Mouse (Mus musculus) monocyte, adult 5-6 weeks (primary cell): ENCODE measurements around the gene Sptssb. TPM values are rescaled to one million over a fixed set of nuclear protein-coding genes. Genes with fewer than 3 reads are reported as not detected.

Source experiments
- ATAC-seq: fragments of 153-309, 156-312 bp; replicated peaks from 2 replicates; pipeline ENCODE4 v1.8.0; 2017; ENCODE audit warnings: mild to moderate bottlenecking; ENCODE audit not compliant: low TSS enrichment, insufficient number of reproducible peaks, severe bottlenecking, poor library complexity, low FRiP score
- total RNA-seq: library from RNA; stranded (forward); fragments of 200-1000, 200-491, 200-594 nt; gene quantifications from 3 replicates; pipeline ENCODE4 v1.2.3, GENCODE M21; 2017

Gene Sptssb
- total RNA-seq, 1 experiment from 2014 or later, result not detected

DNA sequence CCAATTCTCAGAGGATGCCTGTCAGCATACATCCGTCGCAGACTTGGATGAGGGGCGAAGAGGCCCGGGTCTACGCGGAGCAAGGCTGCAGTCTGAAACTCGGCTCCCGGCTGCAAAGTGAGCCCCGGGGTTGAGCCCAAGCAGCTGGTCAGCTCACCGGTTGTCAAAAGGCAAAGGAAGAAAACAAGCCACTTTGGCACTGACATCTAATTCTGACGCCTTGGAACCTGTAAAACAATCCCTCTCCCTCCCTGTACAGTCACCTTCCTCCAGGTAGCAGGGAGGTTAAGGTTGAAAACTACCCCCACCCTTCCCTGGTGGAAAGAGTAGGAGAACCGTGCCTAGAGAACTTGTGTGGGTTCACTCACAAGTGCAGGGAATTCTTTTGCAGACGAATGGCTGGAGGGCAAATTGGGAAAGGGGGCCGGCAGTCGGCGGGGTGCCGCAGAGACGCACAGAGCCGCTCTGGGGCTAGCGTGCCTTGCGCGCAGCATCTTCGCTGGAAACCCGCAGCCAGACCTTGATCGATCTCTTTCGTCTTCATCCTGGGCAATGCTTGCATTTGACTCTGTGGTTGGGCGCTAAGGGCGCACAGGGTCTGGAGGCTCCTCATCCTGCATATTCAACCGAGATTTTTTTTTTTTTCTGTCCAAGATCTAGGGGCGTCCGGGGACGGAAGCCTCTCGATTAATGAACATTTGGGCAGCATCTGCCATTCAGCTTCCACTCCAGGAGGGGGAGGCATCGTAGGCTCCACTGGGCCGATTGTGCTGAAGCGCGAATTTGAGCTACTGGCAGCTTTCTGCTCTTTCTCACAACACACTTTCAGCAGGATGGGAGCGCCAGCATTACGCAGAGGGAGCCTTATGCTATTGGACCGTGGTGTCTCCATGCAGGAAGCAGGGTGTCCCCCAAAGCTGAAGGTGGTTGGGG lies 1.1 kb upstream of the Sptssb start:
- ATAC-seq, result no peak

- ATAC-seq, result no peak
These were observed 20.3 kb downstream of the Sptssb start for GRCm38 (mm10) chr3:69839485-69839884.

- no peak for ATAC-seq
These were observed 30.2 kb downstream of the Sptssb start for GRCm38 (mm10) chr3:69829532-69829931.

- no peak for ATAC-seq
These were observed 35.2 kb downstream of the Sptssb start for GRCm38 (mm10) chr3:69824536-69824935.

DNA sequence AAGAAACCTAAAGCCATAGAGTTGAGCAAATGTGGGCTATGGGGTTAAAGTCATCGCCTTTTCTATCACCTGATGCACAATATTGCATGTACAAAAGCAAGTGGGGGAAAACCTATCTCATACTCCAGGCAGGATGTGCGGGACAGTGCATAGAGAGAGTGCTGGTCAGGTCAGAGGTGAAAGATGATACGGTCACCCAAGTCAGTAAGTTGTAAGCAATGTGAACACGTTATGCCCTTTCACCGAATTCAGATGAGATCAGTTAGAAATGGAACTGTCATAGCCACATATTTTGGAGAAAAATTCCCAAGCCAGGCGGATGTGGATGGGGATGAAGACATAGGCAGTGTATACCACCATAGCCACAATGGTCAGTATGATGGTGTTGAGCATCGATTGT lies 39.1 kb downstream of the Sptssb start:
- ATAC-seq, result no peak

GRCm38 (mm10) chr3:69819851-69820200 lies 39.9 kb downstream of the Sptssb start:
- no peak for ATAC-seq

DNA sequence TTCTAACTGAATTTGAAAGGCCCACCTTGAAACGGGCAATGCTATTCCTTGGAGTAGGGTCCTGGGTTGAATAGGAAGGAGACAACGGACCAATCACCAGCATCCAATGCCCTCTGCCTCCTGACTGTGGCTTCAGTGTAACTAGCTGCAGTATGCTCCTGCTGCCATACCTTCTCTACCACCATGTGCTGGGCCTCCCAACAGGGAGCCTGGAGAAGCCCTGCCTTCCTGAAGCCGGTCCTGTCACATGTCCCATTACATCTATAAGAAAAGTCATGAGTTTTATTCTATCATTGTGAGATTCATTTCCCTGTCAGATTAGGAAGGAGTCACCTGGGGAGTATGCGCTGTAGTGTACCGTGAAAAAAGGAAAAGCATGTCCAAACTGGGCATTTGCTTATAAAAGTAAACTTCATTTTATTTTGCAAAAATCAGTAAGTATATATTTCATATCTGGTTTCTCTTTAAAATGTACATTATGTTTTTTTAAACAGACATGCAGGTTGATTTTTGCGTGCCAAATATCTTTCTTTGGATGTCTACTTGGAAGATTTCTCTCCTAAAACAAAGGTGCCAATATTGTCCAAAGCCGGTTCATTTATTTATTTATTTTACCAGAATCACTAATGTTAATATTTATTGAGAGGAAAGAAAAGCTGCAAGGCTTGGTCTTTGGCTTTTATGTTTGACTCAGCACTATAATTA lies 40.4 kb downstream of the Sptssb start:
- no peak for ATAC-seq

DNA sequence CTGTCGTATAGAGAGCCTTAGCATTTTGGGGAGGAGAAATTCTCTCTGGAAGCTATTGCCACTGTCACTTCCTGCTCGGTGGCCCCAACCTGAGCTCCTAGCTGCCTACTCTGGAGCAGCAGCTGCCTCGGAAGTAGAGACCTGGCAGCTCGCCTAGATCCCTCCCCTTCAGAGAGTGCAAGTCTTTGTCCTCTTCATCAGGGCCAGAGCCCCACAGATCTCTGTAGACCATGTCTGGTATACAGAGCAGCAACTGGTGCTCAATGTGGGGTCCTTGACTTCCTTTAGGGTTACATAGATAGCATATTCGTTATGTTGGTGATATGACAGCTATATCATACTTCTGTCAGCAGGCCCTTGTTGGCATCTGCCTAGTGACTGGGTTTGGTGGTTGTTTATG lies 41.3 kb downstream of the Sptssb start:
- no peak for ATAC-seq

GRCm38 (mm10) chr3:69816547-69816946 lies 43.2 kb downstream of the Sptssb start:
- no peak for ATAC-seq

DNA sequence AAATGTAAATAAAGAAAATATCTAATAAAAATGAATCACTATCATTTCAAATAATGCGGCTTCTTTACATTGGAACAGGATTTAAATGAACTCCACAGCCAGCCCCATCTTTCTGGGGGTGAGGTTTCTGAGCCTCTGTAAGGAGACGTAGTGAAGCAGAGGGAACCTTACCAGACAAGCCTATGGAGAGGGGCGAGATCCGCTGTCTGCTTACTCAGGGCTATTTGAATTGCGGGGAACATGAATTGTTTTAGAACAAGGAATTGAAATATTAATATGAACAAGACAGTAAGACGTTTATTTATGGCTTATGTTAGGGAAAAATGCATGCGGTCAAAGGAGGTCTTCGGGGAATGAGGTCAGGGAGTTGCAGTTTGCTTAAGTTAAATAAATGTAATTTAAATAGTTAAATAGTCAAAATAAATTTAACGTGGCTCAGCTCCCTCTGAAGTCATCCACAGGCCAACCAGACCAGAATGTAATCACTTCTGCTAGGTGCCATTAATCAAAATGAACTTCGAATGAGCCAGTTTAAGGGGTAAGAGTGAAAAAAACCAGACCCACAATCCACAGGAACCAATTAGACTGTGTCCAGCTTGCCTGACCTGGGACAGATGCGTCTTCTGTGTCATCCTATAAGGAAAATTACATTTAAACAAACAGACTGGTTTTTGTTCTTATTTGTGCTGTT lies 46.6 kb downstream of the Sptssb start:
- ATAC-seq, result no peak

GRCm38 (mm10) chr3:69812442-69812841 lies 47.3 kb downstream of the Sptssb start:
- ATAC-seq, result no peak

- ATAC-seq, result no peak
These were observed 51.3 kb downstream of the Sptssb start for GRCm38 (mm10) chr3:69808479-69808878.

- no peak for ATAC-seq
These were observed 56.6 kb downstream of the Sptssb start for GRCm38 (mm10) chr3:69803137-69803536.

DNA sequence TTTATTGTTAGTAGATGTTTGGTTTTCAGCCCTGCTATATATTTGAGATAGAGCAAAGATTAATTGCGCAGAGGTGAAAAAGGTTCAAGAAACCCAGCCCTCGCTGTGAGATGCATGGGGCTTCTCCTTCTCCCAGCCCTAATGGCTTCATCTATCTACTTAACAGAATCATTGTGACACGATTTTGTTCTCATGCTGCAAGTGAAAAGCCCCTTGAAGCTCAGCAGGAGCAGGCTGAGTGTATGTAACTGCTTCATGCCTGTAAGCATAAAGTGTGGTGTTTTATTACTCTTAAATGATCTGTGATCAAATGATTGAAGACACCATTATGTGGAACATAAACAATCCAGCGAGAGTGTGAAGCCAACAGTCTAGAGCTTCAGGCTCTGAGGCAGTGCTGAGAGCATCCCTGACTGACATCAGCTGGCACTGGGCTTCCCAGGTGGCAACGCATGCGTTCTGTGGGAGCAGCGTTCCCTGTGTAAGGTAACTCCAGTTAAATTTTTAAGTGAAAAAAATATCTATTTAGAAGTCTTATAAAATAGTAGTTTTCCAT lies 58.8 kb downstream of the Sptssb start:
- ATAC-seq, result no peak

DNA sequence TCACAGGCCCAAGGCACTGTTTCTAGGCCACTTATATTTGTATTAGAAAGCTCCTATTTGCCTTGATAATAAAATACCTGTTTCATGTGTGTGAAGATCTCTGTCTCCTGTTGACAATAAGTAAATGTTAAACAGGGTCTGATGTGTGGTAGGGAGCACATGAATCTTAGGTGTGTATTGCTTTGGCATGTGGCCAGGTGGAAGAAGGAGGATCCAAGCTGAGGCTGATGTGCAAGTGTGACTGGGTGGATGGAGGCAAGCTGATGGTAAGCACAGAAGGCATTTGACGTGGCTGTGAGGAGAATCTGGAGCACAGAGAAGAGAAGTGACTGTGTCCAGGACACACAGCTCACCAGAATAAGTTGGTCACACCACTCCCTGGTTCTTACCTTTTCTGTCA lies 60.6 kb downstream of the Sptssb start:
- no peak for ATAC-seq

DNA sequence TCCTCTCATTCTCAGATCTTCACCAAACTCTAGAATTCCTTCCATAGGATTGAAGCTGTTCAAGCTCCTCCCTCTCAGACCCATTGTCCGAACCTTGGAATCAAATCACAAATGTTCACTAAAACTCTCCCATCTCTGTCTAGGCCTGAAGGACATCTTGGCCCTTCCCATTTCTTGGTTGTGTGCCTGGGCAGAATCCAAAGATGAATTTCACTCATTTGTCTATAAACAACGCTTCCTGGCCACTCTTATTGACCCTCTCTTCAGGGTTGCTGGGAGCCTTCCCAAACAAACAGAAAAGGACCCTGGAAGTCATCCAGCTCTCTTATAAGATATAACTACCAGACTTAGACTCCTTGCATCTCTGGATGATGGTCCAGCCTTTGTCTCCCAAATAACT lies 61.8 kb downstream of the Sptssb start:
- no peak for ATAC-seq

DNA sequence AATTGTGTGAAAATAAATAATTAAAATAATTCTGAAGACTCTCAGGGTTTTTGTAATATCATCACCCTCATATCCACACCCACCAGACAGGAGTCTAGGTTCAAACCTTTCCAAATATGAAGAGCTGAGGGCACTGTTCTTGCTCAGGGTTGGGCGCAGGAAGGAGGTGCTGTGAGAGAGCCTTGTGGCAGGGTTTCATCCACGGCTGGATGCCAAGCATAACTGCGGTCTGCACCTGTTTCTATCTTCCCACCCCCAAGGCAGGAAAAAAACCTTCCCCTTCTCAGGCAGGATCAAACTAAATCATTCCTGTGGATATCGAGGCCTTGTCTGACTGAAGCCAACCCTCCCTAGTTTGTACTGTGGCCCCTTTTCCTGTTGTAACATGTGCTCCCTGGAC lies 62.2 kb downstream of the Sptssb start:
- no peak for ATAC-seq

DNA sequence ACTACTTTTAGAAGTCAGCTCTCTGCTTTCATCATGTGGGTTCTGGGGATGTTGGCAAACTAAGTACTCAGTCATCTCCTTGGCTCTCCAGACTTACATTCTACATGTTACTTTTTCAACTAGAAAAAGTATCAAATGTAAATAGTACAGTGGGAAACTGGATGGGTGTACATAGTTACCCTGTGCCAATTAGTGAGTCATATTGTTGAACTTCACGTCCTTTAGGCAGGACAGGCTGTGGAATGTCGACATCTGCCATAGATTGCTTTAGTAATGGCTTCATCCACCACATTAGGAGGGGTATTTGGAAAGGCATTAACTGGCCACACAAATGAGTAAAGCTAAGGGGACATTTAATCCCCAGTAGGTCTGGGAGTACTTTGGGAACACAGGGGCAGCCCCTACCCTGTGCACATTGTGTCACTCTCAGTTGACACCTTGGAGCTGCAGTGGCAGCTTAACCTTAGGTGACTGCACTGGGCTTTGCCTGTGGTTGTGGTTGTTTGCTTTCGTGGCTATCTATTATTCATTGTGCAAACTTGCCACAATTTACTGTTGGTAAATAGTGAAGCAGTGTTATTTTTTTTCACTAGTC lies 66.8 kb downstream of the Sptssb start:
- no peak for ATAC-seq

- no peak for ATAC-seq
These were observed 80.4 kb downstream of the Sptssb start for GRCm38 (mm10) chr3:69779246-69779796.
